Mouse (Mus musculus) left cerebral cortex, postnatal 14 days (tissue): ENCODE data around the gene Rgs16. TPM values are rescaled to one million over a fixed set of nuclear protein-coding genes. Genes with fewer than 3 reads are reported as not detected.
"Not testable (repeated sequence)": the region's sequence is repeated elsewhere in the genome, so short reads cannot be mapped to it uniquely, and the experiment has no call there.

ENCODE experiments used
- DNase-seq, 2 experiments: peaks; one replicate each; pipeline ENCODE4 v3.0.0; 2021 to 2022; ENCODE audit warnings: low spot score in 2 of 2, mixed read lengths in 1 of 2
- intact Hi-C: fragments of 180-260 bp; cut with DNase I; formaldehyde crosslinking; loops from one replicate; pipeline ENCODE4 v1.15.1; 2025
- total RNA-seq, 2 experiments: library from RNA; stranded (reverse); gene quantifications; 2 replicates each; pipeline ENCODE4 v1.2.3; 2021

Rgs16 gene
- total RNA-seq, 2 experiments from 2014 or later = 6.6 to 6.8 TPM

DNA sequence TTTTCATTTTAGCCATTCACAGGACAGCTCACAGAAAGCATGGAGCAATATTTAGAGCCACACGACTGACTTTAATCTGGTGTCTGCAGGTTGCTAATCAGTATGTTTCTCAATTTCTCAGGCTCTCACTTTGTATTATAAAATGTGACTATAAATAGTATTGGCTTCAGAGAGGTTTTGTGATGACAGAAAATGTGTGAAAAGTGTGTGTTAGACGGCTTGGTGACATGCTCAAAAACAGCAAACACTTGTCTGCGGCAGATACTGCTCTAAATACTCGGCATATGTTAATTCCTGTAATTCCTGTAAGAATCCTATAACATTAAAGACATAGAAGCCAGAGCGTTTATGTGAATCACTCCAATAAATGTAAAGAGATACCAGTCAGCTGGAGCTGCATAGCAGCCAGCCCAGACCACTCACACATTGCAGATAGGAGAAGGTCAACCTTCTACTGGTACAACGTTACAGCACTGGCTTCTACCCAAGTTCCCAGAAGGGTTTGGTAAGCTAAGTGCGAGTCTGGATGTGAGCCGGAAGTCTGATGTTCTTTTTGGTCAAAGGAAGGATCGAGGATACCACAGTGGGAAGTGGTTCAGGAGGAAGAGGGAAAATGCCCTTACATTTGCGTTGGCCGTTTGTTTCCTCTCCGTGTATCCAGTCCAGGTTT is 7.8 kb downstream of the Rgs16 start:
- no peak for DNase-seq
- intact Hi-C loops = loop anchor here (5.0 kb wide), 2 partner anchors 59 to 434 kb away; no protein-coding TSS in a partner anchor

GRCm38 (mm10) chr1:153748549-153748948 is 8.4 kb downstream of the Rgs16 start:
- intact Hi-C loops = loop anchor here (5.0 kb wide), 2 partner anchors 59 to 434 kb away; no protein-coding TSS in a partner anchor
- no peak for DNase-seq

DNA sequence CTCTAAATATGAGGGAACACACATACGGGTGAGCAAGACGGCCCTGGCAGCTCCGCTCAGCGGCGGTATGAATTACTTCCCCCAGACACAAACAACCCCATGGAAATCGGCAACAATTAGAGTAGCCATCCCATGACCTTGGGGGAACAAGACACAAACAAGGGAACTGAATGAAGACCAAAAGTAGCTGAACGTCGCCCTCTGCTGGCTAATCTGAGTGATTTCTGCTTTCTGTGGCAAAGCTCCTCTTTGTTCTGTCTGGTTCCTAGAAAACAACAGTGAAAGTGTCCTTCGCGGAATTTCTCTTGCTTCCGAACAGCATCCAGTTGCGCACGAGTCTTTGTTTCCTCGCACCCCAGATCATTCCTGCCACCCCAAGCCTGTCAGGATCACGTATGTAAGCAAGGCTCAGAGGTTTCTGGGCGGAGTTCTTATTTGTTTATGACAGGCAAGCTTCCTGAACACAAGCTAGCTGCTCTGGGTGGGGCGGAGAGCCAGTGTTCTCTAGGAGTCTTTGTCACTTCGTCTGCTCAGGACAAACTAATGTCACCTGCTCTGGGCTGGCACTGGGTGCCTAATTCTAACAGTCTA is 9.2 kb downstream of the Rgs16 start, which contains the start of gene Rnasel:
Gene Rnasel (plus strand): TSS at position 216 of the 591 bp plus-strand sequence.
- intact Hi-C loops = loop anchor here (5.0 kb wide), 2 partner anchors 58 to 433 kb away; no protein-coding TSS in a partner anchor
- peak; percentile 60 to 65 for DNase-seq

GRCm38 (mm10) chr1:153750054-153750453 is 9.9 kb downstream of the Rgs16 start:
- intact Hi-C loops = no loop called here
- no peak for DNase-seq

GRCm38 (mm10) chr1:153751763-153752301 is 11.7 kb downstream of the Rgs16 start:
- no peak for DNase-seq
- intact Hi-C loops = no loop called here

GRCm38 (mm10) chr1:153752521-153752920 is 12.4 kb downstream of the Rgs16 start:
- intact Hi-C loops = no loop called here

GRCm38 (mm10) chr1:153753725-153754464 is 13.7 kb downstream of the Rgs16 start:
- intact Hi-C loops = no loop called here

More at GRCm38 (mm10) chr1:153752521-153752920, 12.4 kb downstream of the Rgs16 start:
- no peak for DNase-seq

GRCm38 (mm10) chr1:153764136-153764535 is 24.0 kb downstream of the Rgs16 start:
- DNase-seq = no peak
- intact Hi-C loops = no loop called here

More at GRCm38 (mm10) chr1:153753725-153754464, 13.7 kb downstream of the Rgs16 start:
- no peak for DNase-seq

DNA sequence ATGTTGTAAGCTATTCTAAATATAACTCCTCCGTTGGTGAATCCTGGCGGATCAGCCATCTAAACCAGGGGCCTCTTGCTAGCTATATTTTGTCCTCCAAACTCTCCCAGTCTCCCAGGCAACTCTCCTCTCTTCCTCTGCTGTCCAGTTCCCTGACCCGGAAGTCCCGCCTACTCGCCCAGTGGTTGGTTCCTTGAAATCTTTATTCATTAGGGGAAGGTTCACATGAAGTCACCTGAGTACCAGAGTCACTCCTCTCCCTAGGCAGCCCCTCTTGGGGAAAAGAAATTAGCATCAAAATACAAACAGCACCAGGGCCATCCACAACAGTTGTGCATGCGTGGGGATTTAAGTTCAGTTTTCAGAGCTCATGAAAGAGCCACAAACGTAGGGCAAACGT is 26.1 kb downstream of the Rgs16 start:
- intact Hi-C loops = no loop called here
- DNase-seq = no peak

GRCm38 (mm10) chr1:153767281-153767680 is 27.1 kb downstream of the Rgs16 start:
- no peak for DNase-seq
- intact Hi-C loops = no loop called here

- DNase-seq = no peak
- intact Hi-C loops = no loop called here
These were observed 28.3 kb downstream of the Rgs16 start for GRCm38 (mm10) chr1:153768465-153768864.

DNA sequence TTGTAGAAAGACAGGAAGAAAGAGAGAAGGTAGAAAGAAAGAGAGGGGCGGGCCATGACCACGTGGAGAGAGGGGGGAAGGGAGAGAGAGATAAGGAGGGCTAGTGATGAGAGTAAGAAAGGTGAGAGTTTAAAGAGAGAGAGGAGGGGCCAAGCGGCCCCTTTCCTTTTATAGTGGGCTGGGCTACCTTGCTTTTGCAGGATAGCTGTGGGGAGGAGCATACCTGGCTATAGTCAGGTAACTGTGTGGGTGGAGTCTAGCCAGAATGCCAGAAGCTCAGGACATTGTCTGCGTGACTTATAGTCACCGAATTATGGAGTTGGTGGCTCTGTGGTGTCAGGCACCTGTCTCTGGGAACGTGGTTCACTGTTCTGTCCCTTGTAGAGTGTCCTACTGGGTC is 29.4 kb downstream of the Rgs16 start:
- DNase-seq, intact Hi-C loops: not testable (repeated sequence)

DNA sequence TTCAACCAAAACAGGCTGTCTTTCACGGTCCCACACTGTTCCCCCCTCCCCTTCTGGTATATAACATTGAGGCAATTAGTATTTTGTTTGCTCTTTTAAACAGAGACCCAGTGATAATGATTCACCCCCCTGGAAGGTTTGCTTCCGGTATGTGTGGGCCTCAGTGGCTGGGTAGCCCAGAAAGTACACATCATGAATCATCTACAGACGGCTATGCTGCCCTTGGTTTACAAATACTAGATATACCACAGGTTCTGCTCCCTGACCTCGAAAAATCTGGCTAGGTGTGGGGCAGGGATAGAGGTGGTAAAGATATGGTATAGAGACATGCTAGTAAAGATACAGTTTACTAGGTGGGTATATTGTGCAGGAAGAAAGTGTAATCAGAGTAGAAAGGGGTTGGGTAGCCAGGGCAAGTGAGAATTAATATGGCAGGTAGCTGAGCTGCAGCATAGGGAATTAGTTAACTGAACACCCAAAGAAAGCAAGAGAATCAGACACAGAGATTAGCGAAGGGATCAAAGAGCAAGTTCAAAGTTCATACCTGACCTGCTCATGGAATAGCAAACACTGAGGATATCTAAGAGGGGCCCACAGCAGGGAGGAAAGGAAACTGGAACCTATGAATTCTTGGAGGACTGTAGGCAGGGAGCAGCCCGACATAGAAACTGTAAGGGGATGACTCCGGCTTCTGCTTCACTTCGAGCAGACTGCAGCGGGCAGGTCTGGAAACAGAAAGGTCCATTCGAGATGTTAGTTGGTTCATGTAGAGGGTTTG is 30.0 kb downstream of the Rgs16 start:
- DNase-seq = no peak
- intact Hi-C loops = no loop called here

GRCm38 (mm10) chr1:153770776-153771167 is 30.6 kb downstream of the Rgs16 start:
- no peak for DNase-seq
- intact Hi-C loops = no loop called here

GRCm38 (mm10) chr1:153775174-153775573 is 35.0 kb downstream of the Rgs16 start:
- DNase-seq = no peak
- intact Hi-C loops = no loop called here

DNA sequence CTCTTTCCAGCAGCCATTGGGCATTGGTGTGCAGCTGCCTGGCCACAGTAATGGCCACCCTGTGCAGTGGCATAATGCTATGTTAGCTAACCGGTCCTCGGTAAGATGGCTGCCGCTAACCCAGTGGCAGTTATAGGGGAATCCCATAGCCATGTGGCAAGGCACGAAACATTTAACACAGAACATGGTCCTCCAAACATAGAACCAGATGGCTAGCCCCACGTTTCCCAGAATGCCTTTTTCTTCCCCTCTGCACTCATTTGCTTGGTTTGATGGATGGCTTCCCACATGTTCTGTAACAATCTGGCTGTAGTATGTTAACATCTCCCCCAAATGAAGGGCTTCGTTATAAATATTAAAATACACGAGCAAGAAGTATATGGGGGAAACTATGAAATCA is 36.1 kb downstream of the Rgs16 start:
- intact Hi-C loops = no loop called here
- no peak for DNase-seq

DNA sequence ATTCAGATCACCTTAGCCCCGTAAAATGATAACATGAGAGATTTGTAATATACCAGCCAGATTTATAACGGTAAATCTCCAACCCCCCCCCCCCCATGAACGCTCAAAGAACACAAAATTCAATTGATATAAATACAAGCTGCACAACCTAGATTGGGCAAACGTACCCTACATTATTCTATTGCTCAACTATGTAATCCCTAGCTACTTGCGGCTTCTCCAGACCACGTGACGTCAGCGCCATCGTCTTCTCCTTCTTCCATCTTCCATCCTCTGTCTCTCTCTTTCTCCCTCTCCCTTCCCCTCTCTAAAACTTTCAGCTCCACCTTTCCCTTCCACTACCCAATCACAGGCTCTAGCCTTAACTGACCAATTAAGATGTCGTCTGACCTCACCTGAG is 38.1 kb downstream of the Rgs16 start:
- intact Hi-C loops = no loop called here
- no peak for DNase-seq

DNA sequence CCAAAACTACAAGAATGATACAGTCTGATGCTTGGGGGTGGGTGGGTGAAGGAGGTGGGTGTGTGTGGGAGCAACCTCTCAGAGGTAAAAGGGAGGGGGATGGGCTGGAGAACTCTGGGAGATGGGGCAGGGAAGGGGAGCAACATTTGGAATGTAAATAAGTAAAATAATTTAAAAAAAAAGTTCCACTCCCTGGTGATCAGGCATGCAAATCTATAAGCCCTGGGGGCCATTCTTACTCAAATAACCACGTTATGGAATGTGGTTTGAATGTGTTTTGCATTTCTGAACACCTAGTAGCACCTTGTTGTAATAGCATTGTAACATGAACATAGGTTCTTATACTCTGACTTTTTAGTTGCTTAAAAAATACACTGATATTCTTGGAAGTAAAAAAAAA is 43.2 kb downstream of the Rgs16 start:
- no peak for DNase-seq
- intact Hi-C loops = no loop called here

DNA sequence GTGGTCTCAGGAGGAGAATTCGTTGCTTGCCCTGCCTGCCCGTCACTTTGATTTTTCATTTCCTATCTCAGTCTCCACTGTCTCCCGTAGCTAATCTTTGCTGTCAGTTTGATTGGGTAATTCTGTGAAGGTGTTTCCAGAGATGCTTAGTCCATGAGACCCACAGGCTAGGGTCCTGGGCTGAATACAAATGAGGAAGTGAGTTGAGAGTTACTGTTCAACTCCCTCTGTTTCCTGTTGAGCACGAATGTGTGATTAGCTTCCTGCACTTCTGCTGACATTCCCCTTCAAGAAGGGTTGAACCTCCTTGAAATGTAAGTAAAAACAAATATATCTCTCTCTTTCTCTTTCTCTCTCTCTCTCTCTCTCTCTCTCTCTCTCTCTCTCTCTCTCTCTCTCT is 45.5 kb downstream of the Rgs16 start:
- intact Hi-C loops = no loop called here
- no peak for DNase-seq
